Mouse (Mus musculus) left cerebral cortex, postnatal 25 days (tissue): Measurements from ENCODE around the gene Mms19. TPM values are rescaled to one million over a fixed set of nuclear protein-coding genes. Genes with fewer than 3 reads are reported as not detected.

Experiments used
- DNase-seq, 2 experiments: peaks; one replicate each; pipeline ENCODE4 v3.0.0; 2022; ENCODE audit warnings: low spot score in 2 of 2, mixed read lengths in 1 of 2
- intact Hi-C: fragments of 180-260 bp; cut with DNase I; formaldehyde crosslinking; loops from one replicate; pipeline ENCODE4 v1.15.1; 2025
- total RNA-seq, 2 experiments: library from RNA; stranded (reverse); gene quantifications; 2 replicates each; pipeline ENCODE4 v1.2.3; 2021

Mms19 gene
- 10 to 100 TPM; 23.7 to 27.0 TPM for total RNA-seq

DNA sequence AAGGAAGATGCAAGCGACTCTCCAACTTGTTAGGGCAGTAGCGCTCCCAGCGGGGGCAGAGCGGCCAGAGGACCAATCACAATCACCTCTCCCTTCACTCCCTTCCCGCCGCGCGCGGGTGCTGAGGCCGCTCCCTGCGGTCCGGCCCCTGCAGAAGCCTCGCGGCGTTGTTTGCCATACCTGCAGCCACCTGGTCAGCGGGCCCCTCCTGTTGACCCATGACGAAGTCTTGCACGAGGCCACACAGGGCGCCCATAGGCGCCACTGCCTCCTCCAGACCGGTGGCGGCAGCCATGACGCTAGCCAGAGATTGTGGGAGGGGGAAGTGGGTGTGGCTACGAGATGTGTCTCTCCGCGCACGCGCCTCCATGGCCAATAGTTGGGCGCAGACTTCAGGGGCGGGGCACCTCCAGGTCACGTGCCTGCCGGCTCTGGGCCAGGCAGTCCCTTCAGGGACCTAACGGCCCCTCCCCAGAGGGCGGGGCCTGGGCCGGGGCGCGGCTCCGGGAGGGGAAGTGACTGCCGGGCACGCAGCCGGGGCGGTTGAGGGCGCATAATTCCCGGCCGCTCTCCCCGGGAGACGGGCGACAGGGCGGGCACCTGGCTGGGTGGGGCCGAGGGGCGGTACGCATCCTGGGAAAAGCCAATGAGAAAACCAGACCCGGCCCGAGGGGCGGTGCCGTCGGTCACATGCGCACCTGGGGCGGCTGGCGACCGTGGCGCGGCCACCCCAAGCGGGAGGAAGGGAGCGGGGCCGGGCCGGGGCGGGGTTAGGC, at the start of gene Mms19:
Mms19 (minus strand) TSS at position 339 of the 776 bp plus-strand sequence.
- peak; percentile 99 to 100 for DNase-seq

DNA sequence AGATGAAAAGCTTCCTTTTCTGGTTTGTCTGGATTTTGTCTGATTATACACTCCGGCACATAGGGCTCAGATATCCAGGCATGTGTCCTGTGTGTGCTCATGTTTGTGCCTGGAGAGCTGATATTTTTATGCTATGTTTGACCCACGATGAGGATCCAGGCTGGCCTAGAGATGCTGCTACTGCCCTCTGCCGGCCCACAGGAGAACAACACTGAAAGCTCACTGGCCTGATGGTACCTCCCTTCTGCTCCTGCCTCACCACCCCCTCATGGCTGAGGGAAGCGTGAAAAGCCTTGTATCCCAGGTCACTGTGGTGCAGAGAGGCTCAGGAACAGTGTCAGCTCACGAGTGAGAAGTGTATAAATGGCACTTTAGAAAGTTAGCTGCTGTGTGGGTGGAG, 45.2 kb upstream of the Mms19 start:
- peak; percentile 83 to 86 for DNase-seq
- intact Hi-C loops: loop anchor here (1.0 kb wide), 1 partner anchor 44 kb away; no protein-coding TSS in a partner anchor

More for the DNA sequence above, at the start of gene Mms19:
- intact Hi-C loops: loop anchor here (2.0 to 5.0 kb wide), 2 partner anchors 36 to 106 kb away; partner anchors contain the start of gene Morn4

DNA sequence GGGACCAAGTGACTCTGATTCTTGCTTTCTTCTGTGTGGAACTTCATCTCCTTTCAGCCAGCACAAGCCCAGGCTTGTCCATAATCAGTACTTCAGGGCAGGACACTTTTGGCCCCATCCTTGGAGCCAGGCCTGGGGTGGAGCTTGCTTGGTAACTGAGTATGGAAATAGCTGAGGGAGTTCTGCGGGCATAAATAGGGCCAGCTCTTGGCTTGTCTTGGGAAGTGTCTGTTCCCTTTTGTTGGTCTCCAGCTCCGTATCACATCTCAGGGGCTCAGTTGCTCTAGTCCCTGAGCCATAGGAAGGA, 41.5 kb upstream of the Mms19 start:
- intact Hi-C loops: loop anchor here (5.0 kb wide), 1 partner anchor 125 kb away; the partner anchor contains the start of gene Rrp12
- DNase-seq: no peak

- no peak for DNase-seq
- intact Hi-C loops: loop anchor here (5.0 kb wide), 1 partner anchor 125 kb away; the partner anchor contains the start of gene Rrp12
Observed at GRCm38 (mm10) chr19:42021681-42022541, 41.0 kb upstream of the Mms19 start.

- intact Hi-C loops: no loop called here
- no peak for DNase-seq
Observed at GRCm38 (mm10) chr19:42019011-42019522, 38.1 kb upstream of the Mms19 start.

DNA sequence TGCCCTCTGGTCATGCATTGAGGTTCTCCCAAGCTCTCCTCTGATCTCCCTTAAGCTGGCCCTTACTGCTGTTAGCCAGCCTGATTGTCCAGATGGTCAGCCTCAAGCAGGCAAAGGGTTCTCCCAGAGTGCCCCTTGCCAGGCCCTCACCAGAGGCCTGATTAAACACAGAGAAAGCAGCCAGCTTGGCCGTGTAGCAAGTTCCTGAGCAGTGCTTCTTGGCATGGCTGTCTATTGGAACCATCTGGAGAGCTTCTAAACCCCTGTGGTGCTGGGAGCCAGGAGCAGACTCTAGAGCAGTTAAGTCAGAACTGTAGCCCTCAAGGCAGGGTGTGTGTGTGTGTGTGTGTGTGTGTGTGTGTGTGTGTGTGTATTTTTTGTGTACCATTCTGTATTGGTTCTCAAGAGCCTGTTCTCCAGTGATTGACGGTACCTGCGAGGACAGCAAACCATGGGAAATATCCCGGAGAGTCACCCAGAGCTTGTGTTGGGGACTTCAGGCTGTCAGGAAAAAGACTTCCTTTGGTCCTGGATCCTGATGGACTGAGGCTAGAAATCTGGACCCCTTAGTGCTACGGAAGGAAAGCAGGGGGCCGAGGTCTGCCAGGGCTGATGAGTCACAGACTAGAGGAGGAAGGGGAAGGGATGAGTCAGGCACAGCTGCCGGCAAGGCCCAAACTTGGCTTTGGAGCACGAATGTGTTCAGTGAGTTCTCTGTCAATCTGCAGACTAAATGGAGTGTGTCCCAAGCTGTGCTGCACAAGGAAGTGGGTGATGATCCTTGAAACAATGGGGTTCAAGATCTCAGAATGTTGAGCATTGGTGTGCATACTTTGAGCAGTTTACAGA, 36.7 kb upstream of the Mms19 start:
- DNase-seq: peak; percentile 30 to 84
- intact Hi-C loops: loop anchor here (2.0 kb wide), 1 partner anchor 37 kb away; the partner anchor contains the start of genes Mms19 and Ubtd1

GRCm38 (mm10) chr19:42016840-42017239, 35.9 kb upstream of the Mms19 start:
- intact Hi-C loops: loop anchor here (2.0 kb wide), 1 partner anchor 36 kb away; the partner anchor contains the start of genes Mms19 and Ubtd1
- DNase-seq: peak; percentile 22 to 80

DNA sequence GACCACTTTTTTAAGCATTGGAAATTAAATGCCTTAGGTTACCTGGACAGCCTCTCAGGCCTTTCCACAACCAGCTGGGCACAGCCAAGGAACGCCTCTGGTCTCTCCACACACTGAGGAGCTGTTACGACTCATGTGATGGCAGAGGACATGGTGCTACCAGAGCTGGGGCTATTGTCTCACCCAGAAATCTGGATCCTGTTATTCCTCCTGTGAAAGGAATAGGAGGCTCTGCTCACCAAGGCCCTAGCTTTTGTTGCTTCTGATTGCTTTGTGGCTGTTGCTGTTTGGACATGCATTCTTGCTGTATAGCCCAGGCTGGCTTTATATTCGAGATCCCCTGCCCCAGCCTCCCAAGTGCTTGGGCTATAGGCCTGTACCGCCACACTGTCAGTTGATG, 35.3 kb upstream of the Mms19 start:
- intact Hi-C loops: loop anchor here (2.0 kb wide), 1 partner anchor 35 kb away; the partner anchor contains the start of genes Mms19 and Ubtd1
- DNase-seq: no peak

- intact Hi-C loops: no loop called here
- DNase-seq: no peak
Observed at GRCm38 (mm10) chr19:42015001-42015400, 34.0 kb upstream of the Mms19 start.

GRCm38 (mm10) chr19:42014231-42014825, 33.4 kb upstream of the Mms19 start:
- DNase-seq: no peak
- intact Hi-C loops: no loop called here

GRCm38 (mm10) chr19:42011123-42011522, 30.2 kb upstream of the Mms19 start:
- DNase-seq: no peak
- intact Hi-C loops: no loop called here

DNA sequence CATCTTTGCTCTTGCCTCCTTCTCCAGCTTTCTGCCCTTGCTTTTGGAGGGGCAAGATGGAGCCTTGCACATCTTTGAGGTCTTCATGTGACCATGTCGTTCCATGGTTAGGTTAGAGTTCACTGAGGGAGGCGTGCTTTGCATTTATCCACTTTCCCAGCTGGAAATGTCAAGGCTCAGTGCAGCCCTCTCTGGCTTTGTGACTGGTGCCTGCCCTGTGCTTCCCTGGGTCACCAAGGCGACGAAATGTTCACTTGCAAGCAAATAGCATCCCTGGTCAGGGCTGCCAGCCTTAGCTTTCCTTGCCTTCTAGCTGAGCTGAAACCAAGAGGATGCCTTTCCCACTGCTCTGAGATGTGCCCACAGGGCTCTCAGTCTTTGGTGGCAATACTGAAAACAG, 29.5 kb upstream of the Mms19 start:
- DNase-seq: no peak
- intact Hi-C loops: no loop called here

GRCm38 (mm10) chr19:42009067-42009466, 28.1 kb upstream of the Mms19 start:
- intact Hi-C loops: no loop called here
- no peak for DNase-seq

DNA sequence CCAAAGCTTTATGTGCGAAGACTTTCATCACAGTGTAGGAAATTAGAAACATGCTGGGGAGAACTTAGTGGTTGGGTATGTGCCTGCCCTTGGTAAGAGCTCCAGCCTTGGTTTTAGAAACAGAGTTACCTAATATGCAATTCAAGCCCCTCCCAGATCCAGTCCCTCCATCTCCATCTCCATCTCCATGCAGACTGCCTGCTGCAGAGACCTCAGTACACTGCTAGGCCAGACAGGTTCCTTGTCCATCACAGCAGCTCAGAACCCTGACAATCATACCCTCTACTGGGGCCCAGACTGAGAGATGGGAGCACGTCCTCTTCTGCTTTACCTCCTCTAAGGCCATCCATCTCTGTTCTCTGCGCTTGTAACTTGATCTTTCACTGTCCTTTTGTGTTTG, 27.6 kb upstream of the Mms19 start:
- intact Hi-C loops: no loop called here
- DNase-seq: no peak

GRCm38 (mm10) chr19:42006568-42006967, 25.6 kb upstream of the Mms19 start:
- DNase-seq: no peak
- intact Hi-C loops: no loop called here

GRCm38 (mm10) chr19:42005616-42006015, 24.7 kb upstream of the Mms19 start:
- no peak for DNase-seq
- intact Hi-C loops: no loop called here

GRCm38 (mm10) chr19:42004258-42004657, 23.3 kb upstream of the Mms19 start:
- intact Hi-C loops: no loop called here
- no peak for DNase-seq

DNA sequence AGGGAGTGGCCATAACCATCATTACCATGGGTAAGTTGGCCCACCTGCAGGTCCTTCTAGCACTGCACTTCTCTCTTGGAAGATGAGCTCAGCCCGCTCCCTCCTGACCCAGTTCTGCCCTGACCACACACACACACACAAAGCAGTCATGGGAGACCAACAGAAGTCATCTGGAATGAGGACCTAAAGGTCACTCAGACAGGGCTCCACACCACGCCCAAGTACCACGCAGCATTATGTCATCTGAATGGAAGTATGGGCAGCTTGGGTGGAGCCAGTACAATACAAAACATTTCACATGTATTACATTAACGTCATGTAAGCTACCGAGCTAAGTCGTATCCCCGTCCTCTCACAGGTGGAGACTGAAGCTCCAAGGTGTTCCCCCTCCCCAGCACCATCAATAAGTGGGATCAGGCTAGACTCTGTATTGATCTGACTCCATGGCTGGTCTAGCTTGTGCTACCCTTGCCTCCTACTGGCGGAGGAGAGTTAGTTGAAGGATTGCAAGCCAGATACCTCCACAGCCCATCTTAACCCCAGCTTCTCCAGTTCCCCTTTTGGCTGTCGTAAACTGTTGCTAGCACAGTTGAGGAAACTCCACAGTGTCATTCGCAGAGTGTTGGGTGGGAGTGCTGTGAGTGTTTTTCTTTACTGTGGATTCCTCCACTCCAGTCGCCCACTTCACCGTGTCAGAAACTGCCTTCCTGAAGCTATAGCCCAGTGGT, 20.5 kb upstream of the Mms19 start:
- DNase-seq: no peak
- intact Hi-C loops: no loop called here
